Mouse (Mus musculus) limb, embryonic 12.5 days (tissue): ENCODE measurements around the gene Gm3417. TPM values are rescaled to one million over a fixed set of nuclear protein-coding genes. Genes with fewer than 3 reads are reported as not detected.
"Not testable (repeated sequence)": the region's sequence is repeated elsewhere in the genome, so short reads cannot be mapped to it uniquely, and the experiment has no call there.

ENCODE experiments used
- ATAC-seq: fragments of 200-750 bp; cut with Nextera tagmentation; 2 replicates; pipeline ENCODE4 v1.8.0; 2017; ENCODE audit warnings: low read depth, moderate TSS enrichment; ENCODE audit not compliant: insufficient number of reproducible peaks, insufficient read depth, low FRiP score, low TSS enrichment
- H3K27ac ChIP-seq: fragments of 300-500 bp; sonication (generic); 2 replicates; pipeline ENCODE4 v1.5.1; 2016; ENCODE audit warnings: mild to moderate bottlenecking, moderate library complexity
- H3K27me3 ChIP-seq: fragments of 300-500 bp; sonication (generic); 2 replicates; pipeline ENCODE4 v1.6.1; 2016; ENCODE audit warnings: mild to moderate bottlenecking, moderate library complexity
- H3K36me3 ChIP-seq: fragments of 300-500 bp; sonication (generic); 2 replicates; pipeline ENCODE4 v1.6.1; 2016; ENCODE audit warnings: mild to moderate bottlenecking, moderate library complexity
- H3K4me1 ChIP-seq: fragments of 300-500 bp; sonication (generic); replicated peaks from 2 replicates; pipeline ENCODE4 v1.6.1; 2016
- H3K4me2 ChIP-seq: fragments of 300-500 bp; sonication (generic); 2 replicates; pipeline ENCODE4 v1.6.1; 2016; ENCODE audit warnings: mild to moderate bottlenecking, moderate library complexity
- H3K4me3 ChIP-seq: fragments of 300-500 bp; sonication (generic); replicated peaks from 2 replicates; pipeline ENCODE4 v1.5.1; 2016; ENCODE audit warnings: mild to moderate bottlenecking
- H3K9ac ChIP-seq: fragments of 300-500 bp; sonication (generic); replicated peaks from 2 replicates; pipeline ENCODE4 v1.6.1; 2016; ENCODE audit warnings: mild to moderate bottlenecking, moderate library complexity
- H3K9me3 ChIP-seq: fragments of 300-500 bp; sonication (generic); 2 replicates; pipeline ENCODE4 v1.6.1; 2016; ENCODE audit warnings: mild to moderate bottlenecking, moderate library complexity
- WGBS: fragments of 180-500 bp; shearing (Covaris S2); methylation state at CpG from one replicate; pipeline ENCODE4 v1.1.7; 2016; 5-methylcytosine and 5-hydroxymethylcytosine counted together
- polyA plus RNA-seq: library from polyadenylated mRNA; unstranded; fragments of >200 nt; fragmentation: Nextera tagmentation; extraction: Ambion mirVana; gene quantifications from 2 replicates; pipeline ENCODE4 v1.2.1, GENCODE M21; 2016

Gm3417 gene
- not detected in 2 replicates for polyA plus RNA-seq

GRCm38 (mm10) chr17:14978362-14979038 lies at the start of gene Gm3417, which contains the start of gene 9030025P20Rik:
TSS of gene Gm3417 (minus strand) at chr17:14978790.
TSS of gene 9030025P20Rik (plus strand) at chr17:14978468.
- H3K4me2 ChIP-seq: 0 out of 2 replicates have a peak within 1 kb of the TSS, but pooled peaks have one; percentile 35
- ATAC-seq: peak; percentile 97
- not testable (repeated sequence) for H3K36me3 ChIP-seq, H3K9ac ChIP-seq, H3K27ac ChIP-seq, H3K27me3 ChIP-seq, H3K4me3 ChIP-seq, H3K9me3 ChIP-seq, H3K4me1 ChIP-seq
- no CpG with 5 or more reads among the region's 60 CpGs for WGBS

- no CpG with 5 or more reads among the region's 6 CpGs for WGBS
- not testable (repeated sequence) for H3K4me2 ChIP-seq, H3K9ac ChIP-seq
Observed at GRCm38 (mm10) chr17:15025513-15025912, 46.9 kb upstream of the Gm3417 start.

GRCm38 (mm10) chr17:15024502-15025193 lies 46.1 kb upstream of the Gm3417 start:
- not testable (repeated sequence) for H3K4me3 ChIP-seq, H3K36me3 ChIP-seq, H3K4me1 ChIP-seq, H3K9ac ChIP-seq, H3K27ac ChIP-seq, H3K4me2 ChIP-seq, H3K9me3 ChIP-seq, H3K27me3 ChIP-seq
- ATAC-seq: peak; percentile 88
- no CpG with 5 or more reads among the region's 48 CpGs for WGBS

More at GRCm38 (mm10) chr17:15025513-15025912, 46.9 kb upstream of the Gm3417 start:
- H3K4me1 ChIP-seq, H3K36me3 ChIP-seq, ATAC-seq, H3K27ac ChIP-seq, H3K4me3 ChIP-seq, H3K9me3 ChIP-seq, H3K27me3 ChIP-seq: not testable (repeated sequence)

GRCm38 (mm10) chr17:15023878-15024492 lies 45.4 kb upstream of the Gm3417 start:
- H3K36me3 ChIP-seq, H3K9me3 ChIP-seq, H3K4me2 ChIP-seq, H3K27me3 ChIP-seq, H3K27ac ChIP-seq, H3K4me1 ChIP-seq, H3K4me3 ChIP-seq, H3K9ac ChIP-seq: not testable (repeated sequence)
- peak; percentile 60 for ATAC-seq
- WGBS: no CpG with 5 or more reads among the region's 97 CpGs

GRCm38 (mm10) chr17:15021503-15022220 lies 43.1 kb upstream of the Gm3417 start:
- not testable (repeated sequence) for ATAC-seq, H3K4me2 ChIP-seq, H3K4me3 ChIP-seq, H3K27ac ChIP-seq, H3K27me3 ChIP-seq, H3K9me3 ChIP-seq, H3K9ac ChIP-seq, H3K36me3 ChIP-seq, H3K4me1 ChIP-seq
- 82% methylated on average over 3 of the region's 3 CpGs for WGBS

- not testable (repeated sequence) for H3K27me3 ChIP-seq, H3K27ac ChIP-seq, H3K4me3 ChIP-seq, H3K36me3 ChIP-seq, H3K4me2 ChIP-seq, H3K9me3 ChIP-seq, H3K4me1 ChIP-seq, H3K9ac ChIP-seq
- WGBS: no CpG with 5 or more reads among the region's 60 CpGs
- ATAC-seq: peak; percentile 96
Observed at GRCm38 (mm10) chr17:15009706-15010413, 31.3 kb upstream of the Gm3417 start, which contains the start of gene Gm3435. TSS of gene Gm3435 (plus strand) at chr17:15010176.

- not testable (repeated sequence) for H3K4me1 ChIP-seq, ATAC-seq, H3K4me3 ChIP-seq, H3K27ac ChIP-seq, H3K9ac ChIP-seq, H3K27me3 ChIP-seq, H3K4me2 ChIP-seq, H3K9me3 ChIP-seq, H3K36me3 ChIP-seq
- WGBS: no CpG with 5 or more reads among the region's 3 CpGs
Observed at GRCm38 (mm10) chr17:15009088-15009487, 30.5 kb upstream of the Gm3417 start.

GRCm38 (mm10) chr17:15000047-15000446 lies 21.5 kb upstream of the Gm3417 start:
- H3K9me3 ChIP-seq, H3K27ac ChIP-seq, ATAC-seq, H3K27me3 ChIP-seq, H3K9ac ChIP-seq, H3K4me3 ChIP-seq, H3K36me3 ChIP-seq, H3K4me2 ChIP-seq, H3K4me1 ChIP-seq: not testable (repeated sequence)
- no CpG with 5 or more reads among the region's 4 CpGs for WGBS

GRCm38 (mm10) chr17:14994140-14994539 lies 15.6 kb upstream of the Gm3417 start:
- not testable (repeated sequence) for H3K9ac ChIP-seq, H3K9me3 ChIP-seq, ATAC-seq, H3K4me2 ChIP-seq, H3K27ac ChIP-seq, H3K36me3 ChIP-seq, H3K4me1 ChIP-seq, H3K4me3 ChIP-seq, H3K27me3 ChIP-seq
- WGBS: no CpG with 5 or more reads among the region's 5 CpGs

- not testable (repeated sequence) for H3K27me3 ChIP-seq, H3K27ac ChIP-seq, H3K9me3 ChIP-seq, H3K36me3 ChIP-seq, H3K4me2 ChIP-seq, H3K4me1 ChIP-seq, H3K9ac ChIP-seq, H3K4me3 ChIP-seq
- ATAC-seq: peak; percentile 91
- no CpG with 5 or more reads among the region's 47 CpGs for WGBS
Observed at GRCm38 (mm10) chr17:14993139-14993832, 14.7 kb upstream of the Gm3417 start.
